ENCODE assay signal across 8 mouse cellular contexts in the genomic region with DNA sequence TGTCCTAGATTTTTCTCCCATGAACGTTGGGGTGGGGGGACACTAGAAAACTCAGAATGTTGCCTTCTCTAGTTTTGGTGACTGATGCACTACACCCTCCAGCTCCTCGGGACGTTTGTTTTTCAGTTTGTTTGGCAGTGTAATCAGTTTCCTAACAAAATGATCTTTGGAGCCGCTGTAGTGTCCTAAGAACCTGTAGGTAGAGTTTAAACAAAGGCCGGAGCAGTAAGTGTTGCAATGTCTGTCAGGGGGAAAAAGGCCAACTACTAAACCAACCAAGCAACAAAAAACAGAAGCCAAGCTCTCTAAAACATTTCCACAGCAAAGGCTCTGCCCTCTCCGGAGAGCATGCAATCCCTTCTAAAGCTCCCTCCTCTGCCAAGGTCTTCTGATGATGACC. TPM values are rescaled to one million over a fixed set of nuclear protein-coding genes. Genes with fewer than 3 reads are reported as not detected.
DNase-seq lines count a peak whose midpoint lies in the region; ATAC-seq and TF ChIP-seq lines count a peak whose summit lies in the region.

No protein-coding gene starts in this region.

- TF ChIP-seq CTCF in ES-Bruce4 (IDR thresholded peaks at IDR 0.05; ENCODE audit: low read depth, low read length) = no peak

- H3K36me3 ChIP-seq in heart, embryonic 11.5 days (ENCODE audit: control insufficient read depth, insufficient read depth, low read length) = no peaks in the 10 kb centered on the region
- H3K36me3 ChIP-seq in ES-Bruce4 (ENCODE audit: control insufficient read depth, insufficient read depth, low read length, poor library complexity, severe bottlenecking) = no peaks in the 10 kb centered on the region
- H3K36me3 ChIP-seq in liver, embryonic 16.5 days (ENCODE audit: control insufficient read depth, insufficient read depth) = no peaks in the 10 kb centered on the region

- WGBS in heart, embryonic 11.5 days (ENCODE audit: insufficient replicate concordance) = 75% methylated on average over 6 of the region's 6 CpGs
- WGBS in liver, embryonic 16.5 days (ENCODE audit: insufficient replicate concordance) = 43% methylated on average over 6 of the region's 6 CpGs

- no peak for ATAC-seq in heart, embryonic 11.5 days (replicated peaks; ENCODE audit: insufficient number of reproducible peaks, low FRiP score, low TSS enrichment)
- ATAC-seq in liver, embryonic 16.5 days (ENCODE audit: low read depth) = peak; percentile 81

- H3K9me3 ChIP-seq in heart, embryonic 11.5 days (replicated peaks; ENCODE audit: control insufficient read depth, low read length) = no peaks in the 10 kb centered on the region
- no peaks in the 10 kb centered on the region for H3K9me3 ChIP-seq in ES-Bruce4 (replicated peaks; ENCODE audit: control insufficient read depth, insufficient read depth, low read length, poor library complexity, severe bottlenecking)
- H3K9me3 ChIP-seq in liver, embryonic 16.5 days (replicated peaks; ENCODE audit: control insufficient read depth, low read length) = no peaks in the 10 kb centered on the region

- H3K4me1 ChIP-seq in heart, embryonic 11.5 days (ENCODE audit: control insufficient read depth, insufficient read depth, low read length) = no peaks in the 10 kb centered on the region; the same call in 1 of the 2 replicates
- no peaks in the 10 kb centered on the region for H3K4me1 ChIP-seq in ES-Bruce4 (ENCODE audit: control insufficient read depth, insufficient read depth, low read length)
- H3K4me1 ChIP-seq in liver, embryonic 16.5 days (ENCODE audit: control insufficient read depth, low read depth, low read length) = no peaks in the 10 kb centered on the region

- no peak overlapping the region for H3K27ac ChIP-seq in heart, embryonic 11.5 days (ENCODE audit: low read depth, low read length)
- no peak overlapping the region for H3K27ac ChIP-seq in ES-Bruce4 (ENCODE audit: insufficient read depth, low read length)
- peak overlapping the region; percentile 65 for H3K27ac ChIP-seq in liver, embryonic 16.5 days (ENCODE audit: low read length)

- peak overlapping the region; percentile 92 for H3K4me2 ChIP-seq in heart, embryonic 11.5 days
- peak overlapping the region; percentile 46 for H3K4me2 ChIP-seq in liver, embryonic 16.5 days (ENCODE audit: low read depth, low read length)

- no peak for TF ChIP-seq EP300 in ES-Bruce4 (IDR thresholded peaks at IDR 0.05; ENCODE audit: insufficient read depth, low read depth, low read length)

- intact Hi-C loops in heart, postnatal 36 days (cut with DNase I) = no loop called here
- intact Hi-C loops in left cerebral cortex, postnatal 10 days (cut with DNase I) = no loop called here

- no peak for TF ChIP-seq POLR2A in ES-Bruce4 (IDR thresholded peaks at IDR 0.05; ENCODE audit: insufficient read depth, low read length)

- peak overlapping the region; percentile 52 for H3K4me3 ChIP-seq in heart, embryonic 11.5 days (ENCODE audit: low read depth, low read length)
- peak overlapping the region; percentile 55 for H3K4me3 ChIP-seq in ES-Bruce4 (ENCODE audit: low read depth, low read length)
- H3K4me3 ChIP-seq in liver, embryonic 16.5 days (ENCODE audit: low read depth, low read length) = peak overlapping the region; percentile 53

- H3K9ac ChIP-seq in heart, embryonic 11.5 days (ENCODE audit: low read depth, low read length) = no peak overlapping the region
- peak overlapping the region; percentile 16; the same call in 1 of the 2 replicates for H3K9ac ChIP-seq in ES-Bruce4 (ENCODE audit: low read depth, poor library complexity, severe bottlenecking)
- H3K9ac ChIP-seq in liver, embryonic 16.5 days (ENCODE audit: low read depth, low read length) = no peak overlapping the region; the same call in 1 of the 2 replicates

- H3K27me3 ChIP-seq in heart, embryonic 11.5 days (ENCODE audit: control insufficient read depth, insufficient read depth, low read length) = peaks cover 11% of the 10 kb centered on the region
- peaks cover 2% of the 10 kb centered on the region for H3K27me3 ChIP-seq in ES-Bruce4 (ENCODE audit: control insufficient read depth, insufficient read depth, low read length, poor library complexity, severe bottlenecking)
- H3K27me3 ChIP-seq in liver, embryonic 16.5 days (ENCODE audit: control insufficient read depth, insufficient read depth, low read depth, low read length) = peaks cover 6% of the 10 kb centered on the region

- no peak for DNase-seq in heart, postnatal 36 days
- peak; percentile 49 for DNase-seq in gonadal fat pad, adult 2 months (ENCODE audit: low read depth)
- DNase-seq in urinary bladder, postnatal 36 days (ENCODE audit: low spot score in 2 of 2) = no peak
- DNase-seq in c-Kit-positive CD71-positive TER-119-positive erythroid progenitor cells, embryonic 14.5 days (ENCODE audit: low spot score) = no peak
- DNase-seq in left cerebral cortex, postnatal 10 days (ENCODE audit: extremely low spot score in 1 of 2, low spot score in 2 of 2) = no peak

RNA-seq across cellular contexts. Expression of gene Acot12, which starts 0.5 kb away (rescaled TPM):
- not detected in 2 replicates for polyA plus RNA-seq in heart, embryonic 11.5 days (2014; fragmentation: Nextera tagmentation; extraction: Ambion mirVana)
- total RNA-seq in heart, postnatal 36 days (2021) = not detected
- not detected in 2 replicates for polyA plus RNA-seq in ES-Bruce4 (2011; ENCODE audit: insufficient read depth, insufficient read length, low read depth, missing spikeins)
- 0.08 and 0.19 TPM in 2 replicates for polyA plus RNA-seq in gonadal fat pad, adult 2 months (2012; rRNA removed)
- 7.4 TPM in 2 replicates for polyA plus RNA-seq in liver, embryonic 16.5 days (2015; fragmentation: Nextera tagmentation; extraction: Ambion mirVana)
- total RNA-seq in left cerebral cortex, postnatal 10 days (2021) = under 1 TPM; 0.28 TPM
